Mouse (Mus musculus): Measurements from ENCODE around the gene Rps4x.

- TF ChIP-seq ZC3H11A (IDR thresholded peaks at IDR 0.05; ENCODE audit: borderline replicate concordance, low read depth, low read length): no peak
- TF ChIP-seq HCFC1 (IDR thresholded peaks at IDR 0.05; ENCODE audit: borderline replicate concordance, insufficient read depth, low read length): no peak
- TF ChIP-seq CHD2 (IDR thresholded peaks at IDR 0.05; ENCODE audit: low read depth, low read length): no peak
- no peak for TF ChIP-seq ZNF384 (IDR thresholded peaks at IDR 0.05; ENCODE audit: low read depth, low read length)
These were observed 31.8 kb downstream of the Rps4x start for GRCm38 (mm10) chrX:102157423-102157791.

Data from ES-E14 (cell line).